Comparison of ENCODE assay signal across 7 mouse cellular contexts in genomic region chr9:96890266-96890665, GRCm38 (mm10). TPM values are rescaled to one million over a fixed set of nuclear protein-coding genes. Genes with fewer than 3 reads are reported as not detected.
DNase-seq lines count a peak whose midpoint lies in the region; ATAC-seq and TF ChIP-seq lines count a peak whose summit lies in the region.

No protein-coding gene starts in this region.

- 0 out of 2 replicates have a peak, but pooled peaks cover 4% of the 10 kb centered on the region for H3K27me3 ChIP-seq in hindbrain, embryonic 12.5 days
- H3K27me3 ChIP-seq in midbrain, postnatal 0 days (ENCODE audit: insufficient read depth, low read length): no peaks in the 10 kb centered on the region

- H3K9me3 ChIP-seq in hindbrain, embryonic 12.5 days (replicated peaks): no peaks in the 10 kb centered on the region
- H3K9me3 ChIP-seq in midbrain, postnatal 0 days (ENCODE audit: low read length): no peaks in the 10 kb centered on the region

- 66% methylated on average over 6 of the region's 6 CpGs for WGBS in hindbrain, embryonic 12.5 days
- WGBS in midbrain, postnatal 0 days: 67% methylated on average over 6 of the region's 6 CpGs

- H3K4me3 ChIP-seq in hindbrain, embryonic 12.5 days: no peak overlapping the region
- peak overlapping the region; percentile 71; the same call in 1 of the 2 replicates for H3K4me3 ChIP-seq in midbrain, postnatal 0 days (ENCODE audit: low read depth, low read length)

- DNase-seq in left cerebral cortex, postnatal 4 days: peak; percentile 69
- no peak for DNase-seq in left cerebral cortex, adult 9 months (ENCODE audit: low spot score in 2 of 2)
- DNase-seq in cerebellum, postnatal 25 days: peak; percentile 63 to 75
- peak; percentile 54 for DNase-seq in midbrain, postnatal 0 days (ENCODE audit: low spot score)
- DNase-seq in gastrocnemius, postnatal 4 days (ENCODE audit: low spot score in 2 of 2): no peak
- DNase-seq in thymus, postnatal 36 days: no peak

- no peak overlapping the region for H3K9ac ChIP-seq in hindbrain, embryonic 12.5 days
- H3K9ac ChIP-seq in midbrain, postnatal 0 days (replicated peaks; ENCODE audit: low read length, poor library complexity, severe bottlenecking): no peak overlapping the region

- no peak for TF ChIP-seq CTCF in midbrain, postnatal 0 days (IDR thresholded peaks at IDR 0.05)

- peaks cover 68% of the 10 kb centered on the region for H3K4me1 ChIP-seq in hindbrain, embryonic 12.5 days
- H3K4me1 ChIP-seq in midbrain, postnatal 0 days (ENCODE audit: insufficient read depth, low read length): no peaks in the 10 kb centered on the region; the same call in 1 of the 2 replicates

- intact Hi-C loops in left cerebral cortex, postnatal 4 days (cut with DNase I): no loop called here

- peak overlapping the region; percentile 70; the same call in 1 of the 2 replicates for H3K27ac ChIP-seq in hindbrain, embryonic 12.5 days
- H3K27ac ChIP-seq in midbrain, postnatal 0 days (ENCODE audit: low read depth, low read length): no peak overlapping the region

- no peak for ATAC-seq in hindbrain, embryonic 12.5 days (ENCODE audit: low FRiP score)
- ATAC-seq in midbrain, postnatal 0 days (ENCODE audit: low FRiP score): no peak

- H3K4me2 ChIP-seq in hindbrain, embryonic 12.5 days (replicated peaks): no peak overlapping the region
- no peak overlapping the region for H3K4me2 ChIP-seq in midbrain, postnatal 0 days (ENCODE audit: low read depth, low read length, poor library complexity, severe bottlenecking)

- no peaks in the 10 kb centered on the region for H3K36me3 ChIP-seq in hindbrain, embryonic 12.5 days
- no peaks in the 10 kb centered on the region for H3K36me3 ChIP-seq in midbrain, postnatal 0 days (ENCODE audit: insufficient read depth, low read length)

RNA-seq across cellular contexts. Expression of gene Pxylp1, which starts 2.2 kb away (rescaled TPM):
- 10 to 100 TPM; 19.1 to 20.7 TPM for total RNA-seq in left cerebral cortex, postnatal 4 days (2021)
- polyA plus RNA-seq in hindbrain, embryonic 12.5 days (2016; fragmentation: Nextera tagmentation; extraction: Ambion mirVana): 56.9 and 59.9 TPM in 2 replicates
- 27.0 and 42.3 TPM in 2 replicates for total RNA-seq in midbrain, postnatal 0 days (2014; rRNA removed)
- polyA plus RNA-seq in midbrain, postnatal 0 days (2015; fragmentation: Nextera tagmentation; extraction: Ambion mirVana): 23.5 and 24.6 TPM in 2 replicates
- total RNA-seq in gastrocnemius, postnatal 4 days (2021): 1 to 10 TPM; 7.4 to 7.6 TPM

Comparison
In these comparisons a context has a peak if more than half of its experiments do, and no peak if none do; other contexts are left out.
1. DNase-seq: peak in left cerebral cortex, postnatal 4 days (single experiment), cerebellum, postnatal 25 days (2 of 2) and midbrain, postnatal 0 days (single experiment); none in left cerebral cortex, adult 9 months (0 of 2), gastrocnemius, postnatal 4 days (0 of 2) and thymus, postnatal 36 days (0 of 2).